Mouse (Mus musculus): Measurements from ENCODE around the gene Krtap3-1.

Gene Krtap3-1

DNA sequence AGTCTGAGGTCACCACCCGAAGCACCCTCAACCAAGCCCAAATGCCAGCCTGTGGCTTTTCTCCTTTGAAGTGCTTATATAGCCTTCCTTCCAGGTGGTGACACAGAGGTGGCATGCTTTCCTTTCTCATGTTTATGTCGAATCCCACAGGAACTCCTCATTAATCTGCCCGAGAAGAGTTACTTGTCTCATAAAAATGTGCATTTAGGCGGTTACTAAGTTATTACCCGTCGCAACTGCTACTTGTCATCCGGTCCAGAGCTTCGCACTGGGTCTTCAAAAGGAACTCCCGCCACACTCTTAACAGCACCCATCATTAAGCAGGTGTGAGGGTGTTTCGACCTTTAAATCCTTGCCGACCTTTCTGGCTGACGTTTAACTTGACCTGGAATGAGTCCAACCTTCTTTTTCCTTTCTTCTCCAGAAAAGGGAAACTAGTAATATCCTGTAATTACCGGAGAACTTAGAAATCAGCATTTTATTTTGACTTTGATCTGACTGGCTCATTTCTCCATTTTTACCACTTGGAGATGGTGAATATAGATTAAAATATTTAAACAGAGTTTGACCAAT is 45.1 kb downstream of the Krtap3-1 start, which contains the start of gene Krt39:
Gene Krt39, minus strand, starts transcription at position 51 of the 573 bp plus-strand sequence.
- no peak for DNase-seq (ENCODE audit: low read depth)
